Mouse (Mus musculus): ENCODE results near the gene Ank2.

DNA sequence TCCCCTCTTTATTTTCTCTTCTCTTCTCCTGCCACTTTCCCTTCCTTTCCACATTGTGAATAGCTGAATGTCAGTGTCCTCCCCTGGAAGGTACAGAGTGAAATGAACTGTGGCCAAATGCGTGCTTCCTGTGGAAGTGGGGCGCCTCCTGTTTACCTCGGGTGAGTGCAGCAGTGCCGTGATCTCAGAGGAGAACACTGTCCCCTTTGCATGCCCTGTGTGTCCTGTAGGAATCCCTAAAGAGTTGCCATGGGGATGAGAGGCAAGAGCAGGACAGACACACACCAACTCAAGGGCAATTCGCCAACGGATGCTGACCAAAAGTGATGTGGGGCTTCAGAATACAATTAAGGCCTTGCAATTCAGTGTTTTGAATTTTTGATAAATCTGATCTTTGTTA, 521.8 kb downstream of the Ank2 start:
- no peak for TF ChIP-seq CTCF (IDR thresholded peaks at IDR 0.05; ENCODE audit: insufficient read depth, low read depth, low read length)
- TF ChIP-seq POLR2A (IDR thresholded peaks at IDR 0.05; ENCODE audit: insufficient read depth, low read depth, low read length): no peak
